Mouse (Mus musculus): ENCODE data around the gene Celf2. TPM values are rescaled to one million over a fixed set of nuclear protein-coding genes. Genes with fewer than 3 reads are reported as not detected.

The Celf2 gene
- polyA plus RNA-seq, 1 experiment: 40.8 TPM

DNA sequence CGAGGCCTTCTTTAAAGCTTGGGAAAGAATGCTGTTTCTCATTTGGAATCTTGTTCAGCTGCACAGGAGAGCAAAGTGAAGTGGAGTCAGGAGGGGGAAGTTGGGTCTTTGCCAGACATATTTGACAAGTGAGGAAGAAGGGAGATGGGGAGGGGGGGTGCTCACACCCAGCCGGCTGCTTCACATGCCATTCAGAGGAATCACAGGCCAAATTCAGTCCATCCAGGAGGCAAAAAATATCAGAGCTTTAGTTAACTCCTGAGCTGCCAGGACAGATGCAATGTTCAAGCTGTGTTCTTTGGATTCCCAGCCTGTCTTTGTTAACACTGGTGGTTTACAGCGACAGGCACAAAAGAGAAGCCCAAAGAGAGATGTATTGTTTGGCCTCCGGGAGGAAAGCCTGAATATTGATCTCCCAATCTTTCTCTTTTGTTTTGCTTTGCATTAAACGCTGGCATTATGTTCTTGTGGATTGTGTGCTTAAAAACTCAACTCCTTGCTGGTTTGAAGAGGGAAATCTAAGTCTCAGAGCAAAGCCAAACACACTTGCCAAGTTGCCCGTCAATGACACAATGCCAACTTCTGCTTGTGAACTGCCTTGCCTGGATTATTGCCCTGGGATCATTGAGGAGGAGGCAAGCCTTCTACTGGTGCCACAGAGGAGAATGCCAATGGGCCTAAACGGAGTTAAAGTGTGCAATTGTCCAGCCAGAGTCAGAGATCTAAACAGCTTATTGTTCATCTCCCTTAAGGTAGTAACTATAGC is 420.1 kb downstream of the Celf2 start:
- Histone ChIP-seq H3K27ac (ENCODE audit: insufficient read depth, low read length) (no peak overlapping the region), H3K4me3 (ENCODE audit: extremely low read depth, insufficient read depth, insufficient read length) (no peak overlapping the region), H3K4me1 (ENCODE audit: control insufficient read depth, insufficient read depth, insufficient read length) (no peaks in the 10 kb centered on the region), H3K27me3 (ENCODE audit: control insufficient read depth, insufficient read depth, low read length) (no peaks in the 10 kb centered on the region), H3K36me3 (ENCODE audit: control insufficient read depth, insufficient read depth, low read length) (no peaks in the 10 kb centered on the region)
- TF ChIP-seq CTCF (IDR thresholded peaks at IDR 0.05; ENCODE audit: extremely low read depth, insufficient read depth, insufficient read length, insufficient replicate concordance): no peak
- no peak for TF ChIP-seq POLR2A (IDR thresholded peaks at IDR 0.05; ENCODE audit: low read depth, low read length)
- DNase-seq (ENCODE audit: low read depth in 1 of 2, low spot score in 2 of 2): no peak
- WGBS: 72% methylated on average over 7 of the region's 7 CpGs

DNA sequence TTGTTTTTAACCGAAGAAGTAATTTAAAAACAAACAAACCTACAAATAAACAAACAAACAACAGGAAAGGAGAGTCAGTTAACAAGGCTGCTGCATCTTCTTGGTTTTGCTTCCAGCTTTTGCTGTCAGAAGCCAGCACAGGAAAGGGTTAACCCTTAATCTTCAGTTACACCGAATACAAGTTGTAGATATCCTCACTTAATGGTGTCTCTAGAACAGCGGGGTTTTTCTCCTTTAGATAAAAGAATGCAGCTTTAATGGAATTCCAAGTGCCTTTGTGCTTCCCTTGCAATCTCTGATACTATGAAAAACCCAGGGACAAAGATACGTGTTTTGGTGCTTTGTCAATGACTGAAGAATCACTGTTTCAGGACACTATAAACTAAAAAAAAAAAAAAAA is 420.8 kb downstream of the Celf2 start:
- no peak for TF ChIP-seq POLR2A (IDR thresholded peaks at IDR 0.05; ENCODE audit: low read depth, low read length)
- TF ChIP-seq CTCF (IDR thresholded peaks at IDR 0.05; ENCODE audit: extremely low read depth, insufficient read depth, insufficient read length, insufficient replicate concordance): no peak
- WGBS: 79% methylated on average over 4 of the region's 4 CpGs
- H3K4me3 ChIP-seq (ENCODE audit: extremely low read depth, insufficient read depth, insufficient read length): no peak overlapping the region
- no peaks in the 10 kb centered on the region for H3K36me3 ChIP-seq (ENCODE audit: control insufficient read depth, insufficient read depth, low read length)
- H3K27ac ChIP-seq (ENCODE audit: insufficient read depth, low read length): no peak overlapping the region
- no peak for DNase-seq (ENCODE audit: low read depth in 1 of 2, low spot score in 2 of 2)
- H3K4me1 ChIP-seq (ENCODE audit: control insufficient read depth, insufficient read depth, insufficient read length): no peaks in the 10 kb centered on the region
- H3K27me3 ChIP-seq (ENCODE audit: control insufficient read depth, insufficient read depth, low read length): no peaks in the 10 kb centered on the region

DNA sequence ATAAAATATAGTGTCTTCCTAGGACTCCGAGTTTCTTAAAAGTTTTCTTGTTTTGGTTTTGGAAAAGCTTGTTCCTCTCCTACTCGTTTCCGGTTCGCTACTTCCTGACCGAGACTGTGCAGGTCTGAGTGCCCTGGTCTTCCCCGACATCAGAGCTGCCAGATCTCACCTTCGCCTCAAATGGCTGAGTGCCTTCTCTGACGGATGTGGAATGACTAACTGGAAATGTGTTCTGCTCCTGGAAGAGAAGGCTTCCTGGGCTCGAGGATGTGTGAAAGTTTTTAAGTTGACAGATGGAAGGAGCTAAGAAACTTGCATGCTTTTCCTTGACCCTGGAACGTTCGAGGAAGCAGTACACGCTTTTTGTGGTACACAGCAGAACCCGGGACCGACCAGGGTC is 421.9 kb downstream of the Celf2 start:
- DNase-seq (ENCODE audit: low read depth in 1 of 2, low spot score in 2 of 2): no peak
- Histone ChIP-seq H3K36me3 (ENCODE audit: control insufficient read depth, insufficient read depth, low read length) (no peaks in the 10 kb centered on the region), H3K27ac (ENCODE audit: insufficient read depth, low read length) (no peak overlapping the region), H3K4me1 (ENCODE audit: control insufficient read depth, insufficient read depth, insufficient read length) (no peaks in the 10 kb centered on the region), H3K27me3 (ENCODE audit: control insufficient read depth, insufficient read depth, low read length) (no peaks in the 10 kb centered on the region), H3K4me3 (ENCODE audit: extremely low read depth, insufficient read depth, insufficient read length) (no peak overlapping the region)
- 87% methylated on average over 14 of the region's 14 CpGs for WGBS
- TF ChIP-seq POLR2A (IDR thresholded peaks at IDR 0.05; ENCODE audit: low read depth, low read length) (no peak), CTCF (IDR thresholded peaks at IDR 0.05; ENCODE audit: extremely low read depth, insufficient read depth, insufficient read length, insufficient replicate concordance) (no peak)

DNA sequence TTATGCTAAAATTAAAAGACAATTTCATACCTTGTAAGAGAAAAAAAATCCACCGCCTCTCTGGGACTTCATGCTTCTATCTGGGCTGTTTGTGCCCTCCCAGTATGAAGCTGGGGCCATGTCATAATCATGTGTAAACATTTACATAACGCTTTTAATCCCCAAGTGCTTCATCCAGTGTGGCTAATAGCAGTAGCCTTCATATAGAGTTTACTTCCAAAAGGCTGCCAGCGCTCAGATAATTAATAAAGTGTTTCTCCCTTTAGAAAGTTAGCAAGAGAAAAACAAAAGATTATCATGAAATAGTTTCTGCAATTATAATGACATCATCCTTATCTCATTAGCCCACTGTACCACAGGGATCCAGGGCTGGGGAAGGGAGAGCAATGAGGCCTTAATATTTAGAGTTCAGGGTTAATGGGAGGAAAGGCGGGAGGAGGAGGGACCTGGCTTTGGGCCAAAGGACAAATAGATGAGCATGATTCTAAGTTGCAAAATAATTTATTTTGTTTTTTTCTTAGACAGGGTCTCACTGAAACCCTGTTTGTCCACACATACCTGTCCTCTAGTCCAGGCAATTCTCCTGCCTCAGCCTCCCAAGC is 425.8 kb downstream of the Celf2 start:
- no peak for DNase-seq (ENCODE audit: low read depth in 1 of 2, low spot score in 2 of 2)
- H3K4me3 ChIP-seq (ENCODE audit: extremely low read depth, insufficient read depth, insufficient read length): no peak overlapping the region
- 75% methylated on average over 4 of the region's 4 CpGs for WGBS

DNA sequence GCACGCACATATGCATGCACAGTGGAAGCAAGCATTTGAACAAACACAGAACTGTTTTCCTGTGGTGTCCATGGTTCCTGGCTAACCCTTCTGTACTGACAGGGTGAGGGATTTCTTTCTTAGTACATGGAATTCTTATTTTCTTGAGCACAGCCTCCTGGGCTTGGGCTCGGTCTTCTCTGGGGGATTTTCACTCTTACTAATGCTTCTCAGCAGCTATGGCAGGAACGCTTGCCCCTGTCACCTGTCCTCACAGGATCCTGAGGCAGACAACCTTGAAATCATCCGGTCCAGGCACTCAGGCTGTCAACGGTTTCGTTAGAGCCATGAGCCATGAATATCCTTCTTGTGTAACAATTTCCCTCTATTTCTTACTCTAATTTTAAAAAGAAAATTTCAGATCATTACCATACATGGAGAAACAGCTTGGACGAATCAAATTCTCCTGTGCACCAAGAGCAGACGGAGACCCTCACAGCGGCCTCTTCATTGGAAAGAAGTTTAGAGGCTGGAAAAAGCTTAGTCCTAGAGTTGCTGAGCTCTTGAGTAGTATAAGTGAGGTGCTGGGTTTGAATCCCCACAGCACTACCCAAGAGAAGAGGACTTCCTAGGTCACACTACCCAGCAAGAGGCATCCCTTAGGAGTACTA is 426.9 kb downstream of the Celf2 start:
- Histone ChIP-seq H3K4me1 (ENCODE audit: control insufficient read depth, insufficient read depth, insufficient read length) (no peaks in the 10 kb centered on the region), H3K4me3 (ENCODE audit: extremely low read depth, insufficient read depth, insufficient read length) (no peak overlapping the region), H3K36me3 (ENCODE audit: control insufficient read depth, insufficient read depth, low read length) (no peaks in the 10 kb centered on the region), H3K27me3 (ENCODE audit: control insufficient read depth, insufficient read depth, low read length) (no peaks in the 10 kb centered on the region), H3K27ac (ENCODE audit: insufficient read depth, low read length) (no peak overlapping the region)
- TF ChIP-seq CTCF (IDR thresholded peaks at IDR 0.05; ENCODE audit: extremely low read depth, insufficient read depth, insufficient read length, insufficient replicate concordance) (no peak), POLR2A (IDR thresholded peaks at IDR 0.05; ENCODE audit: low read depth, low read length) (no peak)
- DNase-seq (ENCODE audit: low read depth in 1 of 2, low spot score in 2 of 2): no peak
- WGBS: 88% methylated on average over 9 of the region's 9 CpGs

More for the DNA sequence above, 425.8 kb downstream of the Celf2 start:
- H3K36me3 ChIP-seq (ENCODE audit: control insufficient read depth, insufficient read depth, low read length): no peaks in the 10 kb centered on the region
- H3K4me1 ChIP-seq (ENCODE audit: control insufficient read depth, insufficient read depth, insufficient read length): no peaks in the 10 kb centered on the region
- no peak overlapping the region for H3K27ac ChIP-seq (ENCODE audit: insufficient read depth, low read length)
- TF ChIP-seq POLR2A (IDR thresholded peaks at IDR 0.05; ENCODE audit: low read depth, low read length): no peak
- TF ChIP-seq CTCF (IDR thresholded peaks at IDR 0.05; ENCODE audit: extremely low read depth, insufficient read depth, insufficient read length, insufficient replicate concordance): no peak
- H3K27me3 ChIP-seq (ENCODE audit: control insufficient read depth, insufficient read depth, low read length): no peaks in the 10 kb centered on the region

DNA sequence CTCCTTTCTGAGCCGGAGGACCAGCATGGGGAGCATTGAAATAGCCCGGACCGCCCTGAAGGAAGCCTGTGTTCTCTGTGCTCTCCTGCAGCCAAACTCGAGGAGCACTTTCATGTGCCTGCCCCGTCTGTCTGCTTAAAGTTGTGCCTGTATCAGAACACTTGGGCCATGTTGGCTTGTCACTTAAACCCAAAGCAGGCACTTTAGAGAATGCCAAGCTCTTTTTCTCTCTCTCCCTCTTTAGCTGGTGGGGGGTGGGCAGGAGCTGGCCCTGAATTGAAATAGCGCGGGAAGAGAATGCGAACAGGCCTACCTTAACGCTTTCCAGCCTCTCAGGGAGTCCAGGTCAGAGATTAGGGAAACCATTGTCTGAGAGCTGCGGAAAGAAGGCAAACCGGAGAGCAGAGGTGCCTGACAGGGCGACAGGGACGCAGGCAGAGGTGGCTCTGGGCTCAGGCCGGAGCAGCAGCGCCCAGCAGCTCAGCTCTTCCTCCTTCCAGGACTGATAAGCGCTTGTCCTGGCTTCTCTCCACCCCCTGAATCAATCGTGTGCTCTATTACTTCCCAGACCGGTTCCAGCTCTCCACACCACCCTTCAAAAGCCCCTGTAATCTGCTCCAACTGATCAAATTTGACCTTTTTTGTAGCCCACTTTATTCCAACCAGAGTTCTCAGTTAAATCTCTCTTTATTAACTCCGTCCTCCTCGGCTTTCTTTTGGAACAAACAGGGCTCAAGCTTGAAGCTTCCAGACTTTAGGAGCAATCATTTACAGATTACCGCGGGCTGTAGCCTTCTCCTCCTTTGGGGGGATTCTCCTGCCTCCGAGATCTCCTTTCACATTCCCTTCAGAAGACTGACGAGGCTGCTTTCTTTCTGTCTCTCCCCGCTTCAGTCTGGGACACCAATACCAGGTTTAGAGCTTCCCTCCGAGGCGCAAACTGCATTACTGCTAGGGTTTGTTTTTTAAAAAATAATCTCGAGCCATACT is 428.3 kb downstream of the Celf2 start:
- no peak overlapping the region for H3K27ac ChIP-seq (ENCODE audit: insufficient read depth, low read length)
- no peak for TF ChIP-seq POLR2A (IDR thresholded peaks at IDR 0.05; ENCODE audit: low read depth, low read length)
- no peak for TF ChIP-seq CTCF (IDR thresholded peaks at IDR 0.05; ENCODE audit: extremely low read depth, insufficient read depth, insufficient read length, insufficient replicate concordance)
- H3K4me3 ChIP-seq (ENCODE audit: extremely low read depth, insufficient read depth, insufficient read length): peak overlapping the region; percentile 37; the same call in 1 of the 2 replicates

More for the DNA sequence above, 428.3 kb downstream of the Celf2 start:
- Histone ChIP-seq H3K36me3 (ENCODE audit: control insufficient read depth, insufficient read depth, low read length) (no peaks in the 10 kb centered on the region), H3K27me3 (ENCODE audit: control insufficient read depth, insufficient read depth, low read length) (no peaks in the 10 kb centered on the region), H3K4me1 (ENCODE audit: control insufficient read depth, insufficient read depth, insufficient read length) (no peaks in the 10 kb centered on the region)
- DNase-seq (ENCODE audit: low read depth in 1 of 2, low spot score in 2 of 2): no peak
- WGBS: 55% methylated on average over 28 of the region's 28 CpGs
